Mouse (Mus musculus): ENCODE data around the gene Acy3. TPM values are rescaled to one million over a fixed set of nuclear protein-coding genes. Genes with fewer than 3 reads are reported as not detected.

Acy3 gene
- polyA plus RNA-seq, 1 experiment from 2014 or later, result 1.8 TPM

GRCm38 (mm10) chr19:4037788-4038232 lies 51.4 kb downstream of the Acy3 start, which contains the start of gene Gstp1:
Gstp1 (minus strand) TSS chr19:4037985.
- Histone ChIP-seq H3K36me3 (replicated peaks) (peaks cover 14% of the 10 kb centered on the region), H3K27ac (peak within 1 kb of the TSS; percentile 91), H3K4me1 (peaks cover 23% of the 10 kb centered on the region), H3K27me3 (ENCODE audit: poor library complexity, severe bottlenecking) (no peaks in the 10 kb centered on the region), H3K4me3 (peak within 1 kb of the TSS; percentile 68), H3K9me3 (no peaks in the 10 kb centered on the region)
- peak; percentile 78 for DNase-seq (ENCODE audit: extremely low spot score, low spot score)
- under 1% methylated on average over 26 of the region's 26 CpGs for WGBS

Other genes starting within 250 kb of the Acy3 start
- 29.2 and 29.3 TPM in 2 replicates for gene Kmt5b, start 219.1 kb upstream of the Acy3 start, polyA plus RNA-seq (2016; fragmentation: Nextera tagmentation; extraction: Ambion mirVana)
- gene Chka, start 134.8 kb upstream of the Acy3 start, polyA plus RNA-seq (2016; fragmentation: Nextera tagmentation; extraction: Ambion mirVana), result 52.3 and 54.3 TPM in 2 replicates
- 17.2 and 17.9 TPM in 2 replicates for gene Tcirg1, start 79.4 kb upstream of the Acy3 start, polyA plus RNA-seq (2016; fragmentation: Nextera tagmentation; extraction: Ambion mirVana)
- 226 and 228 TPM in 2 replicates for gene Ndufs8, start 73.8 kb upstream of the Acy3 start, polyA plus RNA-seq (2016; fragmentation: Nextera tagmentation; extraction: Ambion mirVana)
- gene Aldh3b1, start 56.8 kb upstream of the Acy3 start, polyA plus RNA-seq (2016; fragmentation: Nextera tagmentation; extraction: Ambion mirVana), result 0.36 and 0.58 TPM in 2 replicates
- 4.6 and 4.9 TPM in 2 replicates for gene Unc93b1, start 51.4 kb upstream of the Acy3 start, polyA plus RNA-seq (2016; fragmentation: Nextera tagmentation; extraction: Ambion mirVana)
- not detected in 2 replicates for gene Aldh3b3, start 27.9 kb upstream of the Acy3 start, polyA plus RNA-seq (2016; fragmentation: Nextera tagmentation; extraction: Ambion mirVana)
- 0.37 and 0.39 TPM in 2 replicates for gene Aldh3b2, start 14.2 kb upstream of the Acy3 start, polyA plus RNA-seq (2016; fragmentation: Nextera tagmentation; extraction: Ambion mirVana)
- not detected in 2 replicates for gene Tbx10, start 6.2 kb downstream of the Acy3 start, polyA plus RNA-seq (2016; fragmentation: Nextera tagmentation; extraction: Ambion mirVana)
- 24.8 and 30.4 TPM in 2 replicates for gene Nudt8, start 14.0 kb downstream of the Acy3 start, polyA plus RNA-seq (2016; fragmentation: Nextera tagmentation; extraction: Ambion mirVana)
- 2.8 and 3.5 TPM in 2 replicates for gene Gm49405, start 14.1 kb downstream of the Acy3 start, polyA plus RNA-seq (2016; fragmentation: Nextera tagmentation; extraction: Ambion mirVana)
- gene Doc2g, start 16.7 kb downstream of the Acy3 start, polyA plus RNA-seq (2016; fragmentation: Nextera tagmentation; extraction: Ambion mirVana), result 3.6 and 4.0 TPM in 2 replicates
- 208 and 210 TPM in 2 replicates for gene Ndufv1, start 26.2 kb downstream of the Acy3 start, polyA plus RNA-seq (2016; fragmentation: Nextera tagmentation; extraction: Ambion mirVana)
- gene Gstp1, start 51.4 kb downstream of the Acy3 start, polyA plus RNA-seq (2016; fragmentation: Nextera tagmentation; extraction: Ambion mirVana), result 412 and 423 TPM in 2 replicates
- gene Gstp2, start 59.5 kb downstream of the Acy3 start, polyA plus RNA-seq (2016; fragmentation: Nextera tagmentation; extraction: Ambion mirVana), result 0.27 and 0.46 TPM in 2 replicates
- not detected in 2 replicates for gene Gstp3, start 73.0 kb downstream of the Acy3 start, polyA plus RNA-seq (2016; fragmentation: Nextera tagmentation; extraction: Ambion mirVana)
- gene Cabp2, start 95.0 kb downstream of the Acy3 start, polyA plus RNA-seq (2016; fragmentation: Nextera tagmentation; extraction: Ambion mirVana), result not detected in 2 replicates
- gene Cdk2ap2, start 110.6 kb downstream of the Acy3 start, polyA plus RNA-seq (2016; fragmentation: Nextera tagmentation; extraction: Ambion mirVana), result 85.8 and 86.6 TPM in 2 replicates
- 12.1 and 15.8 TPM in 2 replicates for gene Pitpnm1, start 113.4 kb downstream of the Acy3 start, polyA plus RNA-seq (2016; fragmentation: Nextera tagmentation; extraction: Ambion mirVana)
- gene Aip, start 139.3 kb downstream of the Acy3 start, polyA plus RNA-seq (2016; fragmentation: Nextera tagmentation; extraction: Ambion mirVana), result 55.2 and 56.5 TPM in 2 replicates
- gene Gpr152, start 153.2 kb downstream of the Acy3 start, polyA plus RNA-seq (2016; fragmentation: Nextera tagmentation; extraction: Ambion mirVana), result not detected in 2 replicates
- not detected in 2 replicates for gene Cabp4, start 157.5 kb downstream of the Acy3 start, polyA plus RNA-seq (2016; fragmentation: Nextera tagmentation; extraction: Ambion mirVana)
- 128 and 130 TPM in 2 replicates for gene Coro1b, start 162.0 kb downstream of the Acy3 start, polyA plus RNA-seq (2016; fragmentation: Nextera tagmentation; extraction: Ambion mirVana)
- 0.71 TPM in 1 of 2 replicates, not detected in the other for gene Ptprcap, start 167.0 kb downstream of the Acy3 start, polyA plus RNA-seq (2016; fragmentation: Nextera tagmentation; extraction: Ambion mirVana)
- 59.7 TPM in 2 replicates for gene Rps6kb2, start 176.8 kb downstream of the Acy3 start, polyA plus RNA-seq (2016; fragmentation: Nextera tagmentation; extraction: Ambion mirVana)
- gene Carns1, start 188.9 kb downstream of the Acy3 start, polyA plus RNA-seq (2016; fragmentation: Nextera tagmentation; extraction: Ambion mirVana), result 2.5 TPM in 2 replicates
- gene Tbc1d10c, start 204.7 kb downstream of the Acy3 start, polyA plus RNA-seq (2016; fragmentation: Nextera tagmentation; extraction: Ambion mirVana), result 0.43 and 0.47 TPM in 2 replicates
- 998 and 1,002 TPM in 2 replicates for gene Ppp1ca, start 205.5 kb downstream of the Acy3 start, polyA plus RNA-seq (2016; fragmentation: Nextera tagmentation; extraction: Ambion mirVana)
- 57.4 and 67.1 TPM in 2 replicates for gene Rad9a, start 215.1 kb downstream of the Acy3 start, polyA plus RNA-seq (2016; fragmentation: Nextera tagmentation; extraction: Ambion mirVana)
- 0.86 and 1.1 TPM in 2 replicates for gene Clcf1, start 227.7 kb downstream of the Acy3 start, polyA plus RNA-seq (2016; fragmentation: Nextera tagmentation; extraction: Ambion mirVana)
- not detected in 2 replicates for gene AC109138.7, start 227.8 kb downstream of the Acy3 start, polyA plus RNA-seq (2016; fragmentation: Nextera tagmentation; extraction: Ambion mirVana)
- gene Pold4, start 245.3 kb downstream of the Acy3 start, polyA plus RNA-seq (2016; fragmentation: Nextera tagmentation; extraction: Ambion mirVana), result 10.4 and 10.6 TPM in 2 replicates

All from forebrain, embryonic 10.5 days (tissue).